Mouse (Mus musculus): ENCODE measurements around the gene Poldip2. TPM values are rescaled to one million over a fixed set of nuclear protein-coding genes. Genes with fewer than 3 reads are reported as not detected.

Gene Poldip2
- total RNA-seq (2012; rRNA removed) (103 and 119 TPM in 2 replicates), total RNA-seq (2014; rRNA removed) (93.5 and 102 TPM in 2 replicates), polyA plus RNA-seq (2012; ENCODE audit: insufficient read length, low read depth) (144 and 151 TPM in 2 replicates)

DNA sequence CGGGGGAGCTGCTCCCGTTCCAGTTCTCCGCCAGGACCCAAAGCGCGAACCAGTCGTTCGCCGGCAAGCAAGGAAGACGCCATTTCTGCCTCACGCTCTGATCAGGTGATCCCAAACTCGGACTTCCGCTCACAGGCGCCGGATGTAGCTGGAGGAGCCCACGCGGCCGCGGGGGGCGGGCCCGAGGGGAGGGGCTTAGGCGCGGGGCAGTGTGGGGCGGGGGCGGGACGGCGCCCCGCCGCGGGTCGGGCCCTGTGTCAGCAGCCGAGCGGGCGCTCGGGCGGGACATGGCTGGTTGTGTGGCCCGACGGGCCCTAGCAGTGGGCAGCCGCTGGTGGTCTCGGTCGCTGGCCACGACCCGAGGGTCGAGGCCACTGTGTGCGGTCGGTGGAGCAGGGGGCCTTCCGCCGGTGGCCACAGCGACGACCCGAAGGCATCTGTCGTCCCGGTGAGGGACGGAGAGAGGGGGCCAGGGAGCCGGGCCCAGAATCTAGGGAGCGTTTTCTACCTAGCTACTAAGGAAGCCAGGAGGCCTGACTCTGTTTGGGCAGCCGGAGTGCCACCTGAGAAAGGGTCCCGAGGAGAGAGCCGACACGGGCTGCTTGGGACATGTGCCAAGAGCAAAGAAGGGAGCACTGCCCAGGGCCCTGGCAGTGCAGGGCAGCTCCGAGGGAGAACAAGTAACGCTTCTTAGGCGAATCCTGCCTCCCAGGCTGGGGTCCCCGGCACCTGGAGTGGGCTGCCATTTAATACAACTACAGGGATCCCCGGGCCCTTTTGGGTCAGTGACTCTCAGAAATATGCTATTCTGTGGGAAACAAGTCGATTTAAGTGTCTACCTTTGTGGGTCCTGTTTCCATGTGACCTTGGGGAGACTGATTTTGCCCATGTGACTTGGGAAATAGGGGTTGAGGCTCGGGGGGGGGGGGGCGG is at the start of gene Poldip2, which contains the start of gene Tmem199:
Gene Poldip2 (plus strand): TSS at position 169 of the 933 bp plus-strand sequence.
Gene Tmem199 (minus strand): TSS at position 148 of the 933 bp plus-strand sequence.
- peaks cover 0 to 31% of the 10 kb centered on the region in 2 experiments; a peak in 2 of 4 replicates for H3K4me1 ChIP-seq (ENCODE audit: control insufficient read depth in 1 of 2, insufficient read depth in 2 of 2)
- in situ Hi-C loops (cut with MboI; ENCODE audit: low pct_ligation_motif_present, low pct_unique_long_range_greater_than_20kb, low sequenced_read_pairs) (no loop called here), dilution Hi-C loops (cut with MboI; ENCODE audit: extremely low pct_ligation_motif_present, extremely low pct_unique_long_range_greater_than_20kb, low sequenced_read_pairs) (no loop called here)
- H3K9ac ChIP-seq (ENCODE audit: insufficient read depth, low read depth) = peak within 1 kb of the TSS; percentile 94
- H3K27ac ChIP-seq (ENCODE audit: insufficient read depth, low read depth) = peak within 1 kb of the TSS; percentile 14; the same call in 1 of the 2 replicates
- H3K4me3 ChIP-seq (replicated peaks in 1 of 3; ENCODE audit: low read depth in 2 of 3, low read length in 2 of 3, poor library complexity in 1 of 3) = peak within 1 kb of the TSS; percentile 74 to 85 (median 83)
- peaks cover 42 to 59% of the 10 kb centered on the region in 2 experiments for H3K36me3 ChIP-seq (replicated peaks in 1 of 2; ENCODE audit: control insufficient read depth in 1 of 2, insufficient read depth in 1 of 2, low read length in 1 of 2)
- peaks cover 25% of the 10 kb centered on the region for H3K79me2 ChIP-seq (replicated peaks; ENCODE audit: control insufficient read depth, extremely low read depth, insufficient read depth, poor library complexity, severe bottlenecking)
- peak within 1 kb of the TSS; percentile 99 for H3K4me2 ChIP-seq (ENCODE audit: insufficient read depth, low read depth, poor library complexity, severe bottlenecking)
- H3K9me3 ChIP-seq (replicated peaks; ENCODE audit: low read length) = no peaks in the 10 kb centered on the region
- H3K27me3 ChIP-seq (replicated peaks) = no peaks in the 10 kb centered on the region
- DNase-seq (ENCODE audit: extremely low read depth) = peak; percentile 97
- TF ChIP-seq GABPA (IDR thresholded peaks at IDR 0.05; ENCODE audit: insufficient replicate concordance, low read depth, low read length) (no peak), RCOR1 (conservative IDR thresholded peaks at IDR 0.05; ENCODE audit: low read depth, low read length) (peak; percentile 76; the same call in 1 of the 2 replicates), EP300 (IDR thresholded peaks at IDR 0.05; ENCODE audit: low read length) (no peak), POLR2AphosphoS2 (IDR thresholded peaks at IDR 0.05; ENCODE audit: low read depth, low read length) (peak; percentile 82), CHD1 (IDR thresholded peaks at IDR 0.05; ENCODE audit: low read depth, low read length) (no peak), MEF2A (IDR thresholded peaks at IDR 0.05; ENCODE audit: borderline replicate concordance, low read depth, low read length) (peak; percentile 54), IRF4 (IDR thresholded peaks at IDR 0.05; ENCODE audit: low read depth, low read length) (peak; percentile 61; the same call in 1 of the 2 replicates), MAFK (IDR thresholded peaks at IDR 0.05; ENCODE audit: insufficient replicate concordance, low read length) (0 out of 2 replicates have a peak, but pooled peaks have one; percentile 52), HCFC1 (IDR thresholded peaks at IDR 0.05; ENCODE audit: low read depth, low read length) (peak; percentile 87), JUN (IDR thresholded peaks at IDR 0.05; ENCODE audit: insufficient read depth, low read depth, low read length) (no peak), USF1 (IDR thresholded peaks at IDR 0.05; ENCODE audit: low read depth, low read length) (peak; percentile 89), JUND (conservative IDR thresholded peaks at IDR 0.05; ENCODE audit: low read depth, low read length) (no peak), PAX5 (IDR thresholded peaks at IDR 0.05; ENCODE audit: low read length) (no peak), ZMIZ1 (IDR thresholded peaks at IDR 0.05; ENCODE audit: low read depth, low read length) (peak; percentile 98), MXI1 (IDR thresholded peaks at IDR 0.05; ENCODE audit: low read depth, low read length) (peak; percentile 88), MAZ (IDR thresholded peaks at IDR 0.05; ENCODE audit: low read depth, low read length) (peak; percentile 81; the same call in 1 of the 2 replicates), MYC (IDR thresholded peaks at IDR 0.05; ENCODE audit: low read depth, low read length) (peak; percentile 88; the same call in 1 of the 2 replicates), NRF1 (IDR thresholded peaks at IDR 0.05; ENCODE audit: low read depth, low read length) (peak; percentile 55), ZKSCAN1 (IDR thresholded peaks at IDR 0.05; ENCODE audit: borderline replicate concordance, low read depth, low read length) (no peak), CHD2 (IDR thresholded peaks at IDR 0.05; ENCODE audit: low read length) (peak; percentile 30; the same call in 1 of the 2 replicates), POLR2A (IDR thresholded peaks at IDR 0.05; ENCODE audit: low read depth, low read length) (peak; percentile 99), MAX (IDR thresholded peaks at IDR 0.05; ENCODE audit: low read length) (peak; percentile 87), E2F4 (IDR thresholded peaks at IDR 0.05; ENCODE audit: insufficient replicate concordance, low read depth, low read length) (no peak), NELFE (IDR thresholded peaks at IDR 0.05; ENCODE audit: low read depth, low read length) (peak; percentile 99), TCF12 (IDR thresholded peaks at IDR 0.05; ENCODE audit: low read depth, low read length) (peak; percentile 95), SIN3A (IDR thresholded peaks at IDR 0.05; ENCODE audit: low read length) (peak; percentile 92), KAT2A (IDR thresholded peaks at IDR 0.05; ENCODE audit: insufficient replicate concordance, low read length) (0 out of 2 replicates have a peak, but pooled peaks have one; percentile 70), BHLHE40 (IDR thresholded peaks at IDR 0.05; ENCODE audit: low read depth, low read length) (peak; percentile 94), USF2 (conservative IDR thresholded peaks at IDR 0.05; ENCODE audit: low read depth, low read length) (peak; percentile 77), ETS1 (conservative IDR thresholded peaks at IDR 0.05; ENCODE audit: low read depth, low read length) (no peak), ZC3H11A (IDR thresholded peaks at IDR 0.05; ENCODE audit: low read depth, low read length) (no peak), UBTF (IDR thresholded peaks at IDR 0.05; ENCODE audit: low read depth, low read length) (peak; percentile 63; the same call in 1 of the 2 replicates), CTCF (conservative IDR thresholded peaks at IDR 0.05 in 1 of 2, IDR thresholded peaks at IDR 0.05 in 1 of 2; ENCODE audit: low read depth in 2 of 2, low read length in 2 of 2) (no peak), SMC3 (IDR thresholded peaks at IDR 0.05; ENCODE audit: low read depth, low read length) (no peak), RAD21 (IDR thresholded peaks at IDR 0.05; ENCODE audit: low read depth, low read length) (no peak), ZNF384 (IDR thresholded peaks at IDR 0.05; ENCODE audit: low read depth, low read length) (peak; percentile 29; the same call in 1 of the 2 replicates), ELF1 (IDR thresholded peaks at IDR 0.05; ENCODE audit: low read depth, low read length) (peak; percentile 88)
